Mouse (Mus musculus) ZHBTc4 (cell line): ENCODE results near the gene Fry.

Experiments used
- DNase-seq: peaks from one replicate; pipeline ENCODE4 v3.0.0-alpha.2; 2011; ENCODE audit warnings: low read depth, low spot score

Gene Fry

GRCm38 (mm10) chr5:150332810-150333209, 214.4 kb downstream of the Fry start:
- DNase-seq: no peak

DNA sequence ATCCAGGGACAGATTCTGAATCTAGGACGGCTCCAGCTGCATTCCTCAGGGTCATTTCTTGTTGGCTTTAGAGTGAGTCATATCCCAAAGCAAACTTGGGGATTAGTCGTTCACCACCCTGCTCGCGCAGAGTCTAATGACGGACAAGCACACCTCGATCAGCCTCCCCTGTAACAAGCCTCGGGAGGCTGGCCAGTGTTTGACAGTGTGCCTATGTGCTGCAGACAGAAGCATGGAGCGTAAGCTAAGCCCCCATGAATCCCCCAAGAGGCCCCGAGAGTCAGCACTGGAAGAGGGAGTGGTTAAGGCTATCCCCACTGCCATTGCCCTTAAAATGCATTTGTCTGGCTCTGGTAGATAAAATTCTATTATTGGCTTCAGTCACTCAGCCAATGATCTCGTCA, 214.9 kb downstream of the Fry start:
- no peak for DNase-seq

GRCm38 (mm10) chr5:150336451-150336850, 218.0 kb downstream of the Fry start:
- no peak for DNase-seq

GRCm38 (mm10) chr5:150337696-150338095, 219.3 kb downstream of the Fry start:
- no peak for DNase-seq

- no peak for DNase-seq
These were observed 222.5 kb downstream of the Fry start for GRCm38 (mm10) chr5:150340944-150341343.

- peak; percentile 44 for DNase-seq
These were observed 223.7 kb downstream of the Fry start for GRCm38 (mm10) chr5:150342139-150342538.

GRCm38 (mm10) chr5:150345946-150346345, 227.5 kb downstream of the Fry start:
- DNase-seq: no peak

GRCm38 (mm10) chr5:150346378-150346777, 227.9 kb downstream of the Fry start:
- DNase-seq: no peak

- peak; percentile 45 for DNase-seq
These were observed 229.4 kb downstream of the Fry start for GRCm38 (mm10) chr5:150347845-150348244.

- DNase-seq: no peak
These were observed 229.9 kb downstream of the Fry start for GRCm38 (mm10) chr5:150348302-150348701.

DNA sequence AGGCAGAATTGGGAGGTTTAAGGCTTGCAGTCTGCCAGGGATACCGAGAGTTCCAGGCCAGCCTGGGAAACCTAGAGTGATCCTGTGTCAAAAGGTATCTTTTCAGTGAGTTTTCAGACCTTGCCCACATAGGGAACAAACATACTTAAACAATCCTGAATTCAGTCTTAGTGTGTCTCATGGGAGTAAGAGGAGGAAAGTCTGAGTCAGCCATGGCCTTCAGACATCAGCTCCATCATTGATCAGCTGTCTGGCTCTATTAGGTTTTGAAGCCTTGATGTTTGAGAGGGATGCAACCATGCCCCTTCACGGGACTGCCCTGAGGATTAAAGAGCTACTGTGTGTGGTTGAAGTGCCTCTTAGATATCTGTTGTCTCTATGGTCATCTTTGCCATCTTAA, 232.7 kb downstream of the Fry start:
- no peak for DNase-seq

GRCm38 (mm10) chr5:150358671-150359070, 240.2 kb downstream of the Fry start:
- DNase-seq: peak; percentile 75

DNA sequence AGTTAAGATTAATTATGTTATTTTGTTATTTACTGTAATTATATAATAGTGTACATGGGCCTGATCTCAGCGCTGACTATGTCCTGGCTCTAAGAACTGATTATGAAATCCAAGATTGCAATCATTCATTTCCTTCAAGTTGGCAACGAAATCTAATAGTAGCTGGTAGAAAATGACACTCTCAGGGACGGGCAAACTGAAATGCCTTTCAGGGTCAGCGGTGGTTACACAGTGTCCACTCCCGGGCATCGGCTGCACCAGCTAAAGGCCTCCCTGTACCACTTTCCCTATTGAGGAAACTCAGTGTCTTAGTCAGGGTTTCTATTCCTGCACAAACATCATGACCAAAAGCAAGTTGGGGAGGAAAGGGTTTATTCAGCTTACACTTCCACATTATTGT, 243.8 kb downstream of the Fry start:
- no peak for DNase-seq

DNA sequence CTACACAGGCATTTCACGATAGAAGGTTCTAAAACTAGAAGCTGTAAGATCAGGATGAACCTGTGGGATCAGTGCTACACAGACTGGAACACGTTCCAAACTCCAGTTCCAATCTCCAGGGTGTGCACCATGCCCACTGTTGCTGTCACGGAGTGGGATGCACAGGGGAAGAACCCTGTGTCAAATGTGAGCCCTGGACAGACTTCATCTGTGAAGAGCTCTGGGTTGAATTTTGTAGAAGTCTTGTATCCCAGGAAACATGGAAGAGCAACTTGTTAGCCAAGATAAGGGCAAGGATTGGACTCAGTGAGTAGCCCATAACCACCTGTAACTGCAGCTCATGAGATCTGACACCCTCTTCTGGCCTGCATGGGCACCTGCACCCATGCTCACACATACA, 246.2 kb downstream of the Fry start:
- DNase-seq: no peak

DNA sequence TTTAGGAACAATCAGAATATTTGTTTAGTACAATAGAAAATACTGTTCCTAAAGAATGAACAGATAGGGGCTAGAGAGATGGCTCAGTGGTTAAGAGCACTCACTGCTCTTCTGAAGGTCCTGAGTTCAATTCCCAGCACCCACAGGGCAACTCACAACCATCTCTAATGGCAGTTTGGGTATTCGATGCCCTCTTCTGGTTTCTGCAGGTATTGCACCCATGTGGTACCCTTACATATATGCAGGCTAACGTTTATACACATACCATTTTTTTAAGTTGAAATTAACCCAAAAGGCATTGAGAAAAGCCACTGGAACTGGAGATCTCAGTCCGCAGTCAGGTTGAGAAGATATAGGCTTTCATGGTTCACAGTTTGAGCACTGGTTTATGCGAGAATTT, 248.6 kb downstream of the Fry start:
- peak; percentile 61 for DNase-seq

- DNase-seq: no peak
These were observed 251.8 kb downstream of the Fry start for GRCm38 (mm10) chr5:150370291-150370690.

GRCm38 (mm10) chr5:150370895-150371294, 252.4 kb downstream of the Fry start:
- DNase-seq: no peak

GRCm38 (mm10) chr5:150372956-150373355, 254.5 kb downstream of the Fry start:
- DNase-seq: no peak

GRCm38 (mm10) chr5:150374778-150375559, 256.5 kb downstream of the Fry start:
- DNase-seq: no peak

- DNase-seq: peak; percentile 16
These were observed 260.1 kb downstream of the Fry start for GRCm38 (mm10) chr5:150378586-150378985.

- no peak for DNase-seq
These were observed 262.3 kb downstream of the Fry start for GRCm38 (mm10) chr5:150380767-150381166.

DNA sequence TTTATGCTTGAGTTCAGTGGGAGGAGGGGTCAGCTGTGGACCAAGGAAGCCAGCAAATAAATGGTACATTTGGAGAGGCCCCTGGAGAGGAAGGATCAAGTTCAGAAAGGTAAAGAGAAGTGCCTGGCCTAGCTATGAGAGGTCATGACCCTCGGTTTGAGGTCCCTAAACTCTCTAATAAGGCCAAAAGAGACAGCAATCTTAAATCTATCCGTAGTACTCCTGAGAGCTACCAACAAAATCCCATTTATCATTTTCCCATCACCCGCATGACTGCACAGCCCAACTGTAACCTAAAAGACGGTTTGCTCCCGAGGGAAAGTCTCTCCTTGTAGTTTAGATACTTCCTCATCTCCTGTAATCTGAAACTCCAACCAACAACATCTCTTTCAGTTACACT, 264.0 kb downstream of the Fry start:
- no peak for DNase-seq

GRCm38 (mm10) chr5:150384272-150385215, 266.1 kb downstream of the Fry start:
- DNase-seq: peak; percentile 20
